Mouse (Mus musculus) liver, embryonic 13.5 days (tissue): ENCODE measurements at regions not wholly inside any gene's neighbourhood (a gene's known extent, or its start where the extent isn't known, plus 50 kb on each side); places are given as distances from the start of the nearest gene placed in this dataset.

Source experiments
- ATAC-seq: fragments of 200-750 bp; cut with Nextera tagmentation; 2 replicates; pipeline ENCODE4 v1.8.0; 2017; ENCODE audit warnings: low read depth, mild to moderate bottlenecking, moderate number of reproducible peaks, moderate library complexity
- DNase-seq: peaks from one replicate; pipeline ENCODE4 v3.0.0; 2022
- H3K27ac ChIP-seq: fragments of 300-500 bp; sonication (generic); 2 replicates; pipeline ENCODE4 v1.5.1; 2015; ENCODE audit warnings: moderate library complexity, mild to moderate bottlenecking, inconsistent platforms
- H3K27me3 ChIP-seq: fragments of 300-500 bp; sonication (generic); 2 replicates; pipeline ENCODE4 v1.6.1; 2015; ENCODE audit warnings: mild to moderate bottlenecking, inconsistent platforms
- H3K36me3 ChIP-seq: fragments of 300-500 bp; sonication (generic); 2 replicates; pipeline ENCODE4 v1.6.1; 2015; ENCODE audit warnings: mild to moderate bottlenecking, inconsistent platforms
- H3K4me1 ChIP-seq: fragments of 300-500 bp; sonication (generic); replicated peaks from 2 replicates; pipeline ENCODE4 v1.6.1; 2015; ENCODE audit warnings: inconsistent platforms
- H3K4me2 ChIP-seq: fragments of 300-500 bp; sonication (generic); 2 replicates; pipeline ENCODE4 v1.6.1; 2015; ENCODE audit warnings: inconsistent platforms, mild to moderate bottlenecking, moderate library complexity
- H3K4me3 ChIP-seq: fragments of 300-500 bp; sonication (generic); replicated peaks from 2 replicates; pipeline ENCODE4 v1.5.1; 2015; ENCODE audit warnings: mild to moderate bottlenecking, inconsistent platforms
- H3K9ac ChIP-seq: fragments of 300-500 bp; sonication (generic); 2 replicates; pipeline ENCODE4 v1.6.1; 2015; ENCODE audit warnings: mild to moderate bottlenecking, inconsistent platforms
- H3K9me3 ChIP-seq: fragments of 300-500 bp; sonication (generic); replicated peaks from 2 replicates; pipeline ENCODE4 v1.6.1; 2016; ENCODE audit warnings: inconsistent platforms
- WGBS: fragments of 180-500 bp; shearing (Covaris S2); methylation state at CpG from one replicate; pipeline ENCODE4 v1.1.7; 2015; ENCODE audit not compliant: insufficient replicate concordance; 5-methylcytosine and 5-hydroxymethylcytosine counted together

DNA sequence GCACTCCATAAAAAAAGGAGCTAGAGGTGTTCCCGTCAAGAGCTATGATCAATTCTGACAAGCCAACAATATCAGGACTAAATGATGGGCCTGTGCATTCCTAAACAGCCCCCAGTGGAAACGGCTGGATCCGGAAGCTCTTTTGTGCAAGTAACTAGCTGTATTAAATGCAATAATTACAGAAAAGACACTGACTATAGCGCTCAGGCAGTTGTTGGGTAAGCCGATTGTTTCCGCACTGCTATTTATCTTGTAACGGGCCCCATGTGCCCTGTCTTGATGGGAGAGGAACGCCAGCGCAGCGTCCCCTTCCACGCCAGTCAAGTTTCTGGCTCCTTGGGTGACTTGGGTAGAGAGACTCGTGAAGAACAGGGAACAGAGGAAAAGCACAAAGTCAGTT lies 142.4 kb upstream of the Sp8 start:
- no peaks in the 10 kb centered on the region for H3K36me3 ChIP-seq
- no peak overlapping the region for H3K27ac ChIP-seq
- no peaks in the 10 kb centered on the region for H3K9me3 ChIP-seq
- ATAC-seq, result no peak
- H3K4me2 ChIP-seq, result no peak overlapping the region
- 58% methylated on average over 12 of the region's 12 CpGs for WGBS
- no peak overlapping the region for H3K9ac ChIP-seq
- H3K4me1 ChIP-seq, result no peaks in the 10 kb centered on the region
- no peaks in the 10 kb centered on the region for H3K27me3 ChIP-seq
- H3K4me3 ChIP-seq, result no peak overlapping the region
- no peak for DNase-seq

DNA sequence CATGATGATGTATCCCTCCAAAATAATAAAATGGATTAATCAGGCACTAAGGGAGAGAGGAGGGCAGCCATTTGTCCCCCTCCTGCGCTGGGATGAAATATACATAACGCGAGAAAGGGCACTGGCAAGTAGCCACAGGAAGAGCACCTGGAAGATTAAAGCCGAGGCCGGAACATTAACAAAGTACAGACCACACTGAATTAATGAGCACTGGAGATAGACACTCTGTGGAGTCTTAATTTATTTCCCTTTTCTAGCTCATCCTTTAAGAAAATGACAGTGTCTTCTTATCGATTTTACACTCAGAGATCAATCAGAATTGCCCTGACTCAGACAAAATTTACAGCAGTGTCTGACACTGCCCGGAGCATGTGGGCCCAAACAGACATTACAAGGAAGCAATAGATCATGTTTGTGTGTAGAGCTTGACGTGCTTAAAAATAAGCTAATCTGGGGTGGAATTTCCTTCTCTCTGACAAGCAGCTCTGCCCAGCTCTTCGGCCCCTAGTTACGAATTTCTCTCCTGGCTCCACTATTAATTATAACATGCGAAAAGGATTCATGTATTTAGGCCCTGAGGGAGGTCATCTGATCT lies 143.0 kb upstream of the Sp8 start:
- H3K4me1 ChIP-seq, result no peaks in the 10 kb centered on the region
- WGBS, result 41% methylated on average over 11 of the region's 11 CpGs

DNA sequence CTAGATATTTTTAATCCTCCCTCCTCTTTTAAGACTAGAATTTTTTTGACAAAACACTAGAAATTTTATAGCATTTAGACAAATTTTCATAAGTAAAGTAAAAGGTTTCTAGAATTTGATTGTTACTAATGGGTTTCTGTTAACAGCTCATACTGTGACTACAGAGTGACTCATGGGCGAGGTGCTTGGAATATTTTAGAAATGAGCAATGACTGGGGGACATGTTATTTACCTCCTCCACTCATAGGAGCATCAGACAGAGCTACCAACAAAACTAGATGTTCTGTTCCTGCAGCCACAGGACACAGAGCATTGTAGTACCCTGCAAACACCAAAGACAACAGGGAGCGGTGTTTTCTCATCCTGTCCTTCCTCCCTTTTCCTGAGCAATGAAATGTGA lies 144.3 kb upstream of the Sp8 start:
- H3K27ac ChIP-seq, result no peak overlapping the region
- no peaks in the 10 kb centered on the region for H3K4me1 ChIP-seq
- H3K27me3 ChIP-seq, result no peaks in the 10 kb centered on the region
- no peak for DNase-seq
- H3K9me3 ChIP-seq, result no peaks in the 10 kb centered on the region
- H3K9ac ChIP-seq, result no peak overlapping the region
- no peaks in the 10 kb centered on the region for H3K36me3 ChIP-seq
- H3K4me3 ChIP-seq, result no peak overlapping the region
- WGBS, result 59% methylated on average over 2 of the region's 2 CpGs
- no peak for ATAC-seq
- H3K4me2 ChIP-seq, result no peak overlapping the region

More for the DNA sequence above, 143.0 kb upstream of the Sp8 start:
- Histone ChIP-seq H3K9me3 (no peaks in the 10 kb centered on the region), H3K9ac (no peak overlapping the region), H3K4me3 (no peak overlapping the region), H3K36me3 (no peaks in the 10 kb centered on the region), H3K4me2 (no peak overlapping the region), H3K27me3 (no peaks in the 10 kb centered on the region), H3K27ac (no peak overlapping the region)
- ATAC-seq (no peak), DNase-seq (no peak)

DNA sequence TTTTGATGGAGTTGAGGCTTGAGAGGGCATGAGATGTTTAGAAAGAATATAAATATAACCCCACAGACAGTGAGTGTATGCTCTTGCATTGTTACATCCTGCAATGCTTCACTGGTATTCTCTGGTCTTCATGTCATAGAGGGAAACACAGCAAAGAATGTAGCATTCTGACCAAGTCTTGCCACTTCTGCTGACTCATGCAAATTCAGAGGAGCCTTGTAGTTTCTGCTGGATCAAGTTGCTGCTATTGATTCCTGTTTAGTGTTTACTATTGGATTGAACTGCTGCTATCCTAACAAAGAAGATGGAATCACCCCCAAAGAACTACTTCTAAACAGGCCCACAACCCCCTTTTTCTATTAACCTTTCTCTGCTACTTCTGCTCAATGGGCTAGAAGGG lies 148.0 kb upstream of the Sp8 start:
- H3K9me3 ChIP-seq, result no peaks in the 10 kb centered on the region
- no peaks in the 10 kb centered on the region for H3K27me3 ChIP-seq
- H3K9ac ChIP-seq, result no peak overlapping the region
- H3K4me2 ChIP-seq, result no peak overlapping the region
- no peak for DNase-seq
- ATAC-seq, result no peak
- no peak overlapping the region for H3K4me3 ChIP-seq
- no peaks in the 10 kb centered on the region for H3K36me3 ChIP-seq
- no peaks in the 10 kb centered on the region for H3K4me1 ChIP-seq
- H3K27ac ChIP-seq, result no peak overlapping the region

DNA sequence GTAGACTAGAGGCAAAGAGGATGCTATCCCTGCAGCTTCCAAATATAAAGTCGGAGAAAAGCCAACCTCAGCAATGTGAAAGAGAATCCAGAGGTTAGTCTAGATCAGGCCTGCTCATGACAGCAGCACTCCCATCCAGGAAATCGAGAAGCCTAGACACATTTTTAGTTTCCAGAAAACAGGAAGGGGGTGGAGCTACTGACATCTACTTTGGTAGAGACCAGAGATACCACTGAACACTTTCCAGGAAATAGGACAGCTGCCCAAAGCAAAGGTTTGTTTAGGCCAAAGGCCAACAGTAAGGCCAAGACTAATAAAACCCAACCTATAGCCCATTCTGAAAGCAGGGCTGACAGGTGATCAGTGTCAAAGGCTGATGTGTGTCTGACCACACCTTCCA lies 151.4 kb upstream of the Sp8 start:
- H3K36me3 ChIP-seq, result no peaks in the 10 kb centered on the region
- no peak overlapping the region for H3K4me2 ChIP-seq
- no peaks in the 10 kb centered on the region for H3K4me1 ChIP-seq
- H3K27ac ChIP-seq, result no peak overlapping the region
- no peak for DNase-seq
- H3K9ac ChIP-seq, result no peak overlapping the region
- WGBS, result 43% methylated on average over 2 of the region's 2 CpGs
- no peak overlapping the region for H3K4me3 ChIP-seq
- H3K9me3 ChIP-seq, result no peaks in the 10 kb centered on the region
- H3K27me3 ChIP-seq, result no peaks in the 10 kb centered on the region
- ATAC-seq, result no peak

DNA sequence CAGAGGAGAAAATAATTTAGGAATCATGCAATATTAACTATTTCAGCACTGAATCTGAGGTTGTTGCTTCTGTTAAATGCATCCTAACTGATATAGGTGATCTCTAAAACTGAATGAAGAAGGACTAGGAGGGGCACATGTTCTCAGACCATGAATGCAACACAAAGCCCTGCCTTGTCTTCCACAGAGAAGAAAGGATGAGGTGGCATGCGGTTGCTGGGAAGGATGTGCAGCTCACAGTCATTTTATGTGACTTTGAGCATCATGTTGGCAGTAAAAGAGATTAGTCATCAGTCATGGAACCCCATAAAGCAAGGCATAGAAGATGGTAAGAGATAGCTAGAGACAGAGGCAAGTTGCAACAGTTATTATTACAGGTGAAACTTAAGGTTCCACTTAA lies 163.2 kb upstream of the Sp8 start:
- no peak overlapping the region for H3K27ac ChIP-seq
- 63% methylated on average over 1 of the region's 1 CpGs for WGBS
- H3K4me1 ChIP-seq, result no peaks in the 10 kb centered on the region
- no peaks in the 10 kb centered on the region for H3K36me3 ChIP-seq
- H3K27me3 ChIP-seq, result no peaks in the 10 kb centered on the region
- DNase-seq, result no peak
- no peak for ATAC-seq
- no peaks in the 10 kb centered on the region for H3K9me3 ChIP-seq
- no peak overlapping the region for H3K9ac ChIP-seq
- no peak overlapping the region for H3K4me3 ChIP-seq
- no peak overlapping the region for H3K4me2 ChIP-seq

DNA sequence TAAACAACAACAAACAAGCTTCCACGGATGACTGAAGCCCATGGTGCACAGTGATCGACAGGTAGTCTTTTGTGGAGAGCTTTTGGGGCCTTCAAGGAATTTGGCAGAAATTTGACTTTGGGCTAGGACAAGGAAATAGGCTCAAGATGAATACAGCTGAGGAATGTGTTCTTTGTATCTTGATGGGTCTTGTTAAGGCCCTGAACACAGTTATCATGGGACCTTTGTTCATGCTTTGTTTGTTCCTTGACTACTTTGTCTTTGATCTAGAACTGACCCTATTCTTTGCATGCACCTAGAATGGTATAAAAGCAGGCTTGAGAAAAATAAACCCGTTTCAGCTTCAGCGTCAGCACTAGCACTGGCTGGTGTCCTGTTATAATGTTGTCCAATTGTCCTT lies 168.1 kb upstream of the Sp8 start:
- no peak overlapping the region for H3K4me3 ChIP-seq
- H3K27me3 ChIP-seq, result no peaks in the 10 kb centered on the region
- no peaks in the 10 kb centered on the region for H3K36me3 ChIP-seq
- H3K27ac ChIP-seq, result no peak overlapping the region
- WGBS, result 73% methylated on average over 4 of the region's 4 CpGs
- H3K9ac ChIP-seq, result no peak overlapping the region
- no peaks in the 10 kb centered on the region for H3K4me1 ChIP-seq
- no peak overlapping the region for H3K4me2 ChIP-seq
- ATAC-seq (no peak), DNase-seq (no peak)
- no peaks in the 10 kb centered on the region for H3K9me3 ChIP-seq

DNA sequence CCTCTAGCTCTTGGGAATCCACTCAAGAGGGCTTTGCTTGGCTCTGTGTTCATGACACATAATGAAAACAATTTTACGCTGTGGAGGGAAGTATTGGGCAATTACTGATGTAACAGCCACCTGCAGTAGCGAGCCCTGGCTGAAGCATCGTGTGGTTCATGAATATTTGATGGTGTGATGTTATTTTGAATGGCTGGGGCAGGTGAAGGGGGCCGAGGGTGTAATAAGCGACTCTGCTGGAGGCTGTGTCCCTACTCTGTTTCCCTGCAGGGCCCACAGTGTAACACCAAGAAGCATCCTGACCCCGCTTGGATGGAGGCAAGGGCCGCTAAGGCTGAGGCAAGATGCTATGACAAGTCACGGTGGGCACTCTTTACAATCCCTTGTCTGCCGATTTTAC lies 184.6 kb upstream of the Sp8 start:
- no peaks in the 10 kb centered on the region for H3K4me1 ChIP-seq
- DNase-seq (no peak), ATAC-seq (no peak)
- H3K4me2 ChIP-seq, result no peak overlapping the region
- no peaks in the 10 kb centered on the region for H3K36me3 ChIP-seq
- H3K4me3 ChIP-seq, result no peak overlapping the region
- H3K27ac ChIP-seq, result no peak overlapping the region
- H3K9me3 ChIP-seq, result no peaks in the 10 kb centered on the region
- WGBS, result 33% methylated on average over 9 of the region's 9 CpGs
- H3K27me3 ChIP-seq, result peaks cover 4% of the 10 kb centered on the region; the same call in 1 of the 2 replicates
- H3K9ac ChIP-seq, result no peak overlapping the region

DNA sequence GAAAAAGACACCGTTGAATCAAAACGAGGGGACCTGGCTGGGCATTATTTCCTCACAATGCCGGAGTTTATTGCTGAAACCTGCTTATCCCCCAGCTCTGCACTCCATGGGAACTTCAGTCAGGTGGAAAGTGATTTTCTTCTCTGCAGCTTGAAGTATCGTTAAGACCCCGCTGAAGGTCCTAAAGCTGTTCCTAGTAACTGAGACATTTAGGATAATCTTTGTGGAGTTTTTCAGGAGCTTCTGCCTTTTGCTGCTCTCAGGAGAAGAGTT lies 185.0 kb upstream of the Sp8 start:
- DNase-seq (no peak), ATAC-seq (no peak)

DNA sequence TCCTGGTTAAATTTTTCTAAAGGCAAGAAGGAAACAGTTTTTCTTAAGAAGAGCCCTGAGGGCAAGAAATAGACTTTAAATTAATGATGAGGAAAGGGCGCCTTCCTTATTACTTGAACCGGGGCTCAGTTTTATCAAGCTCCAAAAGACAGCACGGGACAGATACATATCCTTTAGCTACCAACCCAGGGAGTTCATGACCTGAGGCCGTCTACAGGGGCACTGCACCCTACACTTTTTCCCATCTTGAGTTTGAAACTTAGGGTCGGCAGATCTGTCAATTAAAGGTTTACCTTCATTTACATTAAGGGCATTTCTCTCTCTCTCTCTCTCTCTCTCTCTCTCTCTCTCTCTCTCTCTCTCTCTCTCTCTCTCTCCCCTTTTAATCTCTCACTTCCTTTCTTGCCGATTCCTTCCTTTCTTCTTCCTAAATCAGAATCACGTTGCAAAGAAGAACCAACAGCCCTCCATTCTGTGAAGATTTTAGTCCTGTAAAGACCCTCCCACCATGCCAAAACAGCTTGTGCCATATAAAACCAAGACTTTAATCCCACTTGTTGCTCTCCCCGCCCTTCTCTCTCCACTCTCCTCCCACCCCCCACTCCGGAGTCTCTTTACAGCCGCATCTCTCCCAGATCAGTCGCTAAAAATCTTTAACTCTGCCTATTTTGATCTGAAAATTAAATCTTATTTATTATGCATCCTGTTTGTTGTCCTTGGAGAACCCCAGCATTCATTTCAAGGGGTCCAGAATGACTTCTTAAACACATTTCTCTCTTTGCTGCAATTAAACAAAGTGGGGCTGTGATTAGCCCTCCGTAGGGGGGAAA lies 185.5 kb upstream of the Sp8 start:
- Histone ChIP-seq H3K27me3 (peaks cover 4% of the 10 kb centered on the region; the same call in 1 of the 2 replicates), H3K4me2 (no peak overlapping the region), H3K36me3 (no peaks in the 10 kb centered on the region), H3K4me1 (no peaks in the 10 kb centered on the region), H3K9ac (no peak overlapping the region), H3K9me3 (no peaks in the 10 kb centered on the region), H3K4me3 (no peak overlapping the region), H3K27ac (no peak overlapping the region)
- DNase-seq (no peak), ATAC-seq (no peak)
- WGBS, result 17% methylated on average over 12 of the region's 12 CpGs

More for the DNA sequence above, 185.0 kb upstream of the Sp8 start:
- no peaks in the 10 kb centered on the region for H3K9me3 ChIP-seq
- H3K27ac ChIP-seq, result no peak overlapping the region
- no peak overlapping the region for H3K4me2 ChIP-seq
- no peak overlapping the region for H3K4me3 ChIP-seq
- H3K36me3 ChIP-seq, result no peaks in the 10 kb centered on the region
- WGBS, result 25% methylated on average over 5 of the region's 5 CpGs
- H3K9ac ChIP-seq, result no peak overlapping the region
- H3K4me1 ChIP-seq, result no peaks in the 10 kb centered on the region
- H3K27me3 ChIP-seq, result peaks cover 4% of the 10 kb centered on the region; the same call in 1 of the 2 replicates

DNA sequence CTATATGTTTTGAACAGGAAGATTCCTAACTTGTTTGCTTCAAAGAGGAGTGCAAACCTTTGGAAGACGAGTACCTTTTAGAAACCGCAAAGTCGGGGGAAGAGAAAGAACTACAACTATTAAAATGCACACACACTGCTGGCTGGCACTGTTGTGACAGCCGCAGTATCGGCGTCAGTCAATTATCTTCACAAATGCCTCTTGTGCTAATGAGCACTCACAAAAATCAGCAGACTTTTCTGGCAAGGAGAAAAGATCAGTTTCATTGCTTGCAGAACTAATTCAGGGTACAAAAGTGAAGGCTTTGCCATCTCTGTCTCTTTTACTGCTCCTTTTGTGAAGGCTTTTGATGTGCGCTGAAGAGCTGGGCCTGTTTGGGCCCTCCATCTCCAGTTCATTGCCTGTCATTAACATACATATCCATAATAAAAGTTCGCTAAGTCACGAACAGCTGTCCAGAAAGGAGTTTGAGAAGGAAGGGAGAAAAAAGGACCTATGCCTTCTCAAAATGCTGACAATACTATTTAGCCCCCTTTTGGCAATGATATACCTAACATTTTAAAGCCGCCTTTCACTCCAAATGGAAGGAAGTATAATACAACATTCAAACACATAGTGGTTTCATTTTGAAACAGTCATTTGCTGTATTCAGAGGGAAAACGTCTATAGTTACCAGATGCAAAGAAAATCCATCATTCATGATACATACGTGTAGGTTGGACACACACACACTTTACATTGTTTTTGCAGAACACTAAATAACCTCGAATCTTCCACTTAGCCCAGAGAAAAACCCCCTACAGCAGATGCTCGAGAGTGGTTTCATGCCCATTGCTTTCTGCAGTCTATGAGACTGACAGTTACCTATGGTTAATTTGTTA lies 186.6 kb upstream of the Sp8 start:
- Histone ChIP-seq H3K36me3 (no peaks in the 10 kb centered on the region), H3K4me2 (no peak overlapping the region), H3K4me3 (no peak overlapping the region), H3K9me3 (no peaks in the 10 kb centered on the region), H3K4me1 (no peaks in the 10 kb centered on the region), H3K27ac (no peak overlapping the region), H3K27me3 (peaks cover 4% of the 10 kb centered on the region; the same call in 1 of the 2 replicates), H3K9ac (no peak overlapping the region)
- ATAC-seq (no peak), DNase-seq (no peak)
- 53% methylated on average over 14 of the region's 14 CpGs for WGBS
